Comparison of ENCODE assay signal across 14 mouse cellular contexts in genomic region chr5:25165789-25166135, GRCm38 (mm10). TPM values are rescaled to one million over a fixed set of nuclear protein-coding genes. Genes with fewer than 3 reads are reported as not detected.
A peak's percentile ranks its signal among the peaks of the same experiment; 100 is the strongest.
DNase-seq lines count a peak whose midpoint lies in the region.
"Had no signal": no experiment of that assay in that cellular context is flagged by ENCODE, and none has a peak within 500 bp of the region (broad histone marks: within the 10 kb centered on the region; RNA-seq: fewer than 3 reads in every experiment).

No protein-coding gene starts in this region.

- intact Hi-C loops in heart, postnatal 25 days (cut with DNase I): loop anchor here (10.0 kb wide), 1 partner anchor 141 kb away; no protein-coding TSS in a partner anchor
- intact Hi-C loops in left cerebral cortex, postnatal 4 days (cut with DNase I): no loop called here

- DNase-seq in heart, adult 11 months: peak; percentile 55
- DNase-seq in heart, postnatal 25 days (ENCODE audit: low spot score): no peak
- peak; percentile 26 for DNase-seq in kidney, adult 9 months
- DNase-seq in kidney, postnatal 10 days: no peak
- peak; percentile 39 for DNase-seq in left cerebral cortex, postnatal 4 days
- no peak for DNase-seq in left cerebral cortex, adult 11 months (ENCODE audit: low spot score)
- DNase-seq: adrenal gland, postnatal 14 days; cerebellum, postnatal 36 days; gastrocnemius, postnatal 10 days; heart, adult 2 months; heart, postnatal 14 days had no signal

RNA-seq across cellular contexts. Expression of gene Galntl5, which starts 15.5 kb away (rescaled TPM):
- total RNA-seq in heart, postnatal 25 days (2021): not detected
- not detected for total RNA-seq in left cerebral cortex, postnatal 4 days (2021)
- total RNA-seq: adrenal gland, adult 18-20 months; adrenal gland, postnatal 14 days; CH12.LX; gastrocnemius, postnatal 10 days; gastrocnemius, postnatal 4 days; heart, adult 2 months; heart, postnatal 14 days had no signal

RNA-seq across cellular contexts. Expression of gene Galnt11, which starts 55.9 kb away (rescaled TPM):
- 10 to 100 TPM; 22.1 to 22.4 TPM for total RNA-seq in heart, postnatal 25 days (2021)
- 10 to 100 TPM; 36.8 to 38.6 TPM for total RNA-seq in left cerebral cortex, postnatal 4 days (2021)

RNA-seq across cellular contexts. Expression of gene E130116L18Rik, which starts 57.2 kb away (rescaled TPM):
- not detected for total RNA-seq in heart, postnatal 25 days (2021)
- not detected for total RNA-seq in left cerebral cortex, postnatal 4 days (2021)
- total RNA-seq: adrenal gland, adult 18-20 months; adrenal gland, postnatal 14 days; CH12.LX; gastrocnemius, postnatal 10 days; gastrocnemius, postnatal 4 days; heart, adult 2 months; heart, postnatal 14 days had no signal

Comparison
In these comparisons a context has a peak if more than half of its experiments do, and no peak if none do; other contexts are left out.
1. DNase-seq: peak in heart, adult 11 months (single experiment), kidney, adult 9 months (single experiment) and left cerebral cortex, postnatal 4 days (single experiment); none in heart, postnatal 25 days (single experiment), kidney, postnatal 10 days (single experiment) and left cerebral cortex, adult 11 months (single experiment).